Mouse (Mus musculus) lung, postnatal 0 days (tissue): ENCODE results near the gene Rtbdn. TPM values are rescaled to one million over a fixed set of nuclear protein-coding genes. Genes with fewer than 3 reads are reported as not detected.

Experiments
- ATAC-seq: fragments of 200-750 bp; cut with Nextera tagmentation; 2 replicates; pipeline ENCODE4 v1.8.0; 2017; ENCODE audit warnings: moderate library complexity
- DNase-seq: peaks from one replicate; pipeline ENCODE4 v3.0.0-alpha.2; 2016; ENCODE audit warnings: low spot score
- H3K27ac ChIP-seq: fragments of 300-500 bp; sonication (generic); 2 replicates; pipeline ENCODE4 v1.5.1; 2014; ENCODE audit warnings: antibody characterized with exemption, mild to moderate bottlenecking, low read length, mixed read lengths
- H3K27me3 ChIP-seq: fragments of 300-500 bp; sonication (generic); replicated peaks from 2 replicates; pipeline ENCODE4 v1.6.1; 2014; ENCODE audit warnings: low read length, mixed read lengths; ENCODE audit not compliant: insufficient read depth
- H3K36me3 ChIP-seq: fragments of 300-500 bp; sonication (generic); 2 replicates; pipeline ENCODE4 v1.6.1; 2014; ENCODE audit warnings: low read length, mixed read lengths; ENCODE audit not compliant: insufficient read depth
- H3K4me1 ChIP-seq: fragments of 300-500 bp; sonication (generic); 2 replicates; pipeline ENCODE4 v1.6.1; 2014; ENCODE audit warnings: antibody characterized with exemption, low read depth, low read length, mixed read lengths; ENCODE audit not compliant: insufficient read depth
- H3K4me2 ChIP-seq: fragments of 300-500 bp; sonication (generic); replicated peaks from 2 replicates; pipeline ENCODE4 v1.6.1; 2014; ENCODE audit warnings: low read depth, mild to moderate bottlenecking, low read length, moderate library complexity, mixed read lengths
- H3K4me3 ChIP-seq: fragments of 300-500 bp; sonication (generic); 2 replicates; pipeline ENCODE4 v1.5.1; 2014; ENCODE audit warnings: low read depth, low read length
- H3K9ac ChIP-seq: fragments of 300-500 bp; sonication (generic); replicated peaks from 2 replicates; pipeline ENCODE4 v1.6.1; 2014; ENCODE audit warnings: low read depth, mild to moderate bottlenecking
- H3K9me3 ChIP-seq: fragments of 300-500 bp; sonication (generic); 2 replicates; pipeline ENCODE4 v1.6.1; 2016; ENCODE audit warnings: low read length, mixed read lengths
- CTCF ChIP-seq: IDR thresholded peaks from 2 replicates; pipeline ENCODE4 v1.5.1; 2016; ENCODE audit warnings: antibody characterized with exemption, mild to moderate bottlenecking
- EP300 ChIP-seq: IDR thresholded peaks from 2 replicates; pipeline ENCODE4 v1.6.1; 2016; ENCODE audit warnings: antibody characterized with exemption, mild to moderate bottlenecking, control low read depth
- WGBS: fragments of 180-500 bp; shearing (Covaris S2); extraction: QIAGEN DNeasy Blood & Tissue Kit; methylation state at CpG from one replicate; pipeline ENCODE4 v1.1.7; 2014; 5-methylcytosine and 5-hydroxymethylcytosine counted together
- polyA plus RNA-seq: library from polyadenylated mRNA; unstranded; fragments of >200 nt; fragmentation: Nextera tagmentation; extraction: Ambion mirVana; gene quantifications from 2 replicates; pipeline ENCODE4 v1.2.1, GENCODE M21; 2015

The Rtbdn gene
- polyA plus RNA-seq, 1 experiment from 2014 or later = not detected

DNA sequence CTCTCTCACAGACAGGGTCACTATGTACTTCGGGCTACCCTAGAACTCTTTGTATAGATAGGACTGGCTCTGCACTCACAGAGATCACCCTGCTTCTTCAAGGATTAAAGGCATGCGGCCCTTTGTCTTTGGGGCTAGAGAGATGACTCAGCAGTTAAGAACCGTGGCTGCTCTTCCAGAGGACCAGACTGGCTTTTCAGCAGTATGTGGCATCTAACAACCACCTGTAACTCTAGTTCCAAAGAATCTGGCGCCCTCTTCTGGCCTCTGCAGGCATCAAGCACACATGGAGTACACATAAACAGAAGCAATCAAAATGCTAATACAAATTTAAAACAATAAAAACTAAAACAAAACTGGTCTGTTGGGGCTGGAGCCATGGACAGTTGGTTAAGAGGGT is 32.8 kb upstream of the Rtbdn start:
- 29% methylated on average over 4 of the region's 4 CpGs for WGBS
- Histone ChIP-seq H3K27me3 (peaks cover 14% of the 10 kb centered on the region), H3K9me3 (no peaks in the 10 kb centered on the region), H3K4me1 (no peaks in the 10 kb centered on the region; the same call in 1 of the 2 replicates), H3K4me2 (peak overlapping the region; percentile 53; the same call in 1 of the 2 replicates), H3K4me3 (no peak overlapping the region), H3K27ac (no peak overlapping the region), H3K9ac (no peak overlapping the region), H3K36me3 (no peaks in the 10 kb centered on the region)
- peak; percentile 54 for DNase-seq
- TF ChIP-seq EP300 (no peak), CTCF (peak; percentile 57)
- ATAC-seq = no peak

GRCm38 (mm10) chr8:84915269-84915668 is 31.5 kb upstream of the Rtbdn start:
- Histone ChIP-seq H3K27ac (no peak overlapping the region), H3K9me3 (no peaks in the 10 kb centered on the region), H3K4me1 (no peaks in the 10 kb centered on the region; the same call in 1 of the 2 replicates), H3K4me3 (no peak overlapping the region), H3K4me2 (no peak overlapping the region), H3K9ac (no peak overlapping the region), H3K27me3 (peaks cover 14% of the 10 kb centered on the region), H3K36me3 (no peaks in the 10 kb centered on the region)
- peak; percentile 42 for ATAC-seq
- peak; percentile 75 for DNase-seq
- no peak for TF ChIP-seq EP300
- TF ChIP-seq CTCF = no peak
- 78% methylated on average over 8 of the region's 8 CpGs for WGBS

- Histone ChIP-seq H3K27ac (no peak overlapping the region), H3K4me1 (no peaks in the 10 kb centered on the region; the same call in 1 of the 2 replicates), H3K36me3 (no peaks in the 10 kb centered on the region), H3K4me3 (no peak overlapping the region), H3K9ac (no peak overlapping the region), H3K4me2 (no peak overlapping the region), H3K9me3 (no peaks in the 10 kb centered on the region), H3K27me3 (peaks cover 12% of the 10 kb centered on the region; the same call in 1 of the 2 replicates)
- TF ChIP-seq CTCF (no peak), EP300 (no peak)
- DNase-seq (no peak), ATAC-seq (no peak)
- WGBS = 39% methylated on average over 20 of the region's 20 CpGs
These were observed 29.0 kb upstream of the Rtbdn start for GRCm38 (mm10) chr8:84917781-84918180.

DNA sequence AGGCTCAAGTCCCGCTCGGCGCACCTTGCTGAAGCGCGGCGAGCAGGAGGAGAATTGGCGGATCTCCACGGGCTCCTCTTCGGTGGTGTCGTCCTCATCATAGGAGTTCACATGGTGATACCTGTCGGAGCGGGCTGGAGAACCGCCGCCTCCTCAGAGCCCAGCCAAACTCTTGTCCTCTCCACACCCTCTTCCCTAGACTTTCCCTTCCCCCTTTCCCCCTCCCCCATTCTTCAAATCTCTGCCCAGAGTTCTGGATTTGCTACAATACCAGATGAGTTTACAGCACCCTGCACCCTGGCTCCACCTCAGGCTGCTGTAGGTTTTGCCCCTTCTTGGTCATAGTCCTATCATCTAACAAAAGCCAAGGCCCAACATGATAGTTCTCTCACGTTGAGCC is 28.1 kb upstream of the Rtbdn start:
- H3K27me3 ChIP-seq = 0 out of 2 replicates have a peak, but pooled peaks cover 9% of the 10 kb centered on the region
- DNase-seq (no peak), ATAC-seq (no peak)
- no peaks in the 10 kb centered on the region for H3K36me3 ChIP-seq
- 90% methylated on average over 15 of the region's 15 CpGs for WGBS
- no peaks in the 10 kb centered on the region for H3K9me3 ChIP-seq
- no peaks in the 10 kb centered on the region for H3K4me1 ChIP-seq
- no peak for TF ChIP-seq EP300
- no peak for TF ChIP-seq CTCF
- no peak overlapping the region for H3K4me2 ChIP-seq
- H3K4me3 ChIP-seq = no peak overlapping the region
- H3K9ac ChIP-seq = no peak overlapping the region
- H3K27ac ChIP-seq = no peak overlapping the region

- H3K27me3 ChIP-seq = 0 out of 2 replicates have a peak, but pooled peaks cover 5% of the 10 kb centered on the region
- H3K27ac ChIP-seq = no peak overlapping the region
- no peak overlapping the region for H3K9ac ChIP-seq
- TF ChIP-seq CTCF (no peak), EP300 (peak; percentile 91)
- no peak overlapping the region for H3K4me3 ChIP-seq
- 21% methylated on average over 2 of the region's 2 CpGs for WGBS
- peak; percentile 93 for DNase-seq
- H3K9me3 ChIP-seq = no peaks in the 10 kb centered on the region
- H3K4me1 ChIP-seq = no peaks in the 10 kb centered on the region
- no peak overlapping the region for H3K4me2 ChIP-seq
- no peaks in the 10 kb centered on the region for H3K36me3 ChIP-seq
- ATAC-seq = peak; percentile 96
These were observed 25.2 kb upstream of the Rtbdn start for GRCm38 (mm10) chr8:84921596-84921995.

DNA sequence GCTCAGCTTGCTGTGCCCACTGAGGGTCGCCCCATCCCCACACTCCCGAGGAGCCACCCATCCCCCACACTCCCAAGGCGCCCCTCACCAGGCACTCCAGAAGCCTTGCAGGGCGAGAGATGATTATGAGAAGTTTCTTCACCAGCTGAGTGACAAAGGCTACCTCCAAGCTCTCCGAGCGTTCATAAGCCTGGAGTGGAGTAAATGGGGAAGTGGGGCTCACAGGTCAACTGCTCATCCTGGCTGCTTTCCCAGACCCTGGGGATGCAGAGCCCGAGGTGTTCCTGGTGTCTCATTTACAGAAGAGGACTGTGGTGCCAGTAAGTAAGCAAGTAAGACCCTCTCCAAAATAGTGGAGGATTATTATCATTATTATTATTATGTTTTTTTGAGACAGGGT is 21.2 kb upstream of the Rtbdn start:
- Histone ChIP-seq H3K4me1 (no peaks in the 10 kb centered on the region), H3K27me3 (peaks cover 24% of the 10 kb centered on the region), H3K36me3 (no peaks in the 10 kb centered on the region), H3K9ac (no peak overlapping the region), H3K4me2 (no peak overlapping the region), H3K9me3 (no peaks in the 10 kb centered on the region), H3K27ac (no peak overlapping the region), H3K4me3 (no peak overlapping the region)
- ATAC-seq (no peak), DNase-seq (no peak)
- 44% methylated on average over 7 of the region's 7 CpGs for whole genome bisulfite sequencing
- TF ChIP-seq EP300 (no peak), CTCF (no peak)

DNA sequence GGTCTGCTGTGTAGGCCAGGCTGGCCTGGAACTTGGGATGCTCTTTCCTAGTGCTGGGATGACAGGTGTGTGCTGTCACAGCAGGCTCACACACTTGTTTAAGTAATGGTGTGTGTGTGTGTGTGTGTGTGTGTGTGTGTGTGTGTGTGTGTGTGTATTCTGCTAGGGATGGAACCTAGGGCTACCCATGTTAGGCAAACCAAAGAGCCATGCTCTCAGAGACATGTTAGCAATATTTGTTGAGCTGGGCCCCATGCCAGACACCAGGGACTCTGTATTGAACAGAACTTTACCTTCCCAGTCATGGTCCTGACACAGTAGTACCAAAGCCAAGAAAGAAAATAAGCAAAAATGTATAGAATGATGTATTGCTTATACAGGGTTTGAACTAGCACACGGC is 19.3 kb upstream of the Rtbdn start:
- WGBS = 65% methylated on average over 1 of the region's 1 CpGs
- H3K4me3 ChIP-seq = no peak overlapping the region
- DNase-seq (no peak), ATAC-seq (no peak)
- H3K36me3 ChIP-seq = no peaks in the 10 kb centered on the region
- H3K27me3 ChIP-seq = peaks cover 24% of the 10 kb centered on the region
- H3K9me3 ChIP-seq = no peaks in the 10 kb centered on the region
- H3K4me2 ChIP-seq = no peak overlapping the region
- no peak overlapping the region for H3K27ac ChIP-seq
- no peaks in the 10 kb centered on the region for H3K4me1 ChIP-seq
- no peak overlapping the region for H3K9ac ChIP-seq
- no peak for TF ChIP-seq CTCF
- no peak for TF ChIP-seq EP300
